Mouse (Mus musculus): ENCODE results near the gene Tcam1. TPM values are rescaled to one million over a fixed set of nuclear protein-coding genes. Genes with fewer than 3 reads are reported as not detected.

Gene Tcam1
- total RNA-seq, 2 experiments from 2014 or later = 0.08 TPM; not detected in 1

DNA sequence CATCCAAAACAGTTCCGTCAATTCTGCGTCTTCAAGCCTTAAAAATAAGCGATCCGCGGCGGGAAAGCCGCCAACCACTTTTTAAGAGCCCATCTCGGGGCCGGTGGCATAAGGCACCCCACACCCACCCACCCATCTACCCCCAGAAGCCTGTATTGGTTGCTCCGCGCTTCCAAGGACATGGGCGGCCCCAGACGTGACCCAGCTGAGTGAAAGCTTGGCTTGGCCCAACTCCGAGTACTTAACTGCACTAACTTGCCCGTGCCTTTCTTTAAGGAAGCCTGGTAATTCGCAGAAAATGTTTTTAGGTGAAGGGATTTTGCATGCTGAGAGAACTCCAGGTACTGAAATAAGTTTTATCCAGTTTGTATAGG, 3.2 kb upstream of the Tcam1 start:
- no peak for DNase-seq

DNA sequence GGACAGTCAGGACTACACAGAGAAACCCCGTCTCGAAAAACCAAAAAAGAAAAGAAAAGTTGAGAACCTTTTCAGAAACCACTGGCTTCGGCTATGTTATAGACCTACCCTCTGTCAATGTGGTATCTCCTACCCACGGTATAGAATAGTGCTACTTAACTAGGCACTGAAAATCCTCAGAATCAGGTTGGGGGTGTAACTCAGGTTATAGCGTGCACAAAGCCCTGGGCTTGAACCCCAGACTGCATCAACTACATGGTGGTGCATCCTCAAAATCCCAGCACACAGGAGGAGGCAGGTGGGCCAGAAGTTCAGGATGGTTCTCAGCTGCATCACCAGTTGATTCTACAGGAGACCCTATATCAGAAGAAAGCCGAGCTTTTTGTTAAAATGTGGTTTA, 2.7 kb upstream of the Tcam1 start:
- DNase-seq = no peak

DNA sequence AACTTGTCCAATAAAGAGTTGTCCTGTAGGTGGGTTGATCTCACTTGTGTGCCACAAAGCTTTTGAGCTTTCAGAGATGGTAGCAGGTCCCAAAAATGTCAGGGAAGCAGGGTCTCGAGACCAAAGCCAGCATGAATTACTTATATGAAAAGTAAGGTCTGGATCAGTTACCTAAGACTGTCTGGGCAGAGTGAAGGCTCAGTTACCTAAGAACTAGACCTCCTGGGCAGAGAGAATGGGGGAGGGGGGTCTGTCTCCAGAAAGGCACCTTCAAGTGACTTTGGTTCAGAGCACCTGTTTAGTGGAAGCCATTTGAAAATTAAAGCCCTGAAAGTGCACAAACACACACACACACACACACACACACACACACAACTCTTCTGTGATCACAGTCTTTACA, 2.1 kb upstream of the Tcam1 start:
- no peak for DNase-seq

DNA sequence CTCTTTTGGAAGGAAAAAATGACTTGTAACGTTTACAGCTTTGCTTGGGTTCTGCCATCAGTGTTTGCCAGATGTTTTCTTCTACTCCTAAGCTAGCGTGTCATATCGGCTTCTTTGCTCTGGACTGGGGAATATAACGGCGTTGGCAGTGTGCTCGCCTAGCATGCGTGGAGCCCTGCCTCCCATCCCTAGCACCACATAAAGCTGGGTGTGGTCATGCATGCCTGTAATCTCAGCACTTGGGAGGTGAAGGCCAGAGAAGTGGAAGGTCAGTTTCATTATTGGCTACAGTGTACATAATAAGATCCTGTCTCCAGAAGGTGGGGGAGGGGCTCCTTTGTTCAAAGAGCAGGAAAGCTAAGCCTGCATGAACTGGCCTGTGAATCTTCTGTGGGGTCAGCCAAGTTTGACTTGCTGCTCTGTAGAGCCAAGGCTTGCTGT, 1.5 kb upstream of the Tcam1 start:
- peak; percentile 56 for DNase-seq

DNA sequence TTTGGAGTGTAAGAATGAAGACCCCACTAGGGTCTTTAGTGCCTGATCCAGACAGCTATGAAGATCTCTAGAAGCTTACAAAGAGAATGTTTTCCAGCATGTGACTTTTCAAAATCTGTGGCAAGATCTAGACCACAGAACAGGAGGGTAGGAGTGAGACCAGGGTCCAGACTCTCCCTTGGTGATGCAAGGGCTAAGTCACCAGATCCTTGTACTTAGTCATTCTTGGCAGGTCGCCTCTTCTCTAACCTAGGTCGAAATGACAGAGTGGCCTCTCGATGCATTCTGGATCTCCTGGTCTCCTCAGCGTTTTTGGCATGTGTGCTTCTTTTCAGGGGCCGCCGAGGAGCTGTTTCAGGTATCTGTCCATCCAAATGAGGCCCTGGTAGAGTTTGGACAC, 6.0 kb downstream of the Tcam1 start:
- DNase-seq = no peak

- no peak for DNase-seq
Measured at GRCm38 (mm10) chr11:106283371-106283770, 6.9 kb downstream of the Tcam1 start.

GRCm38 (mm10) chr11:106284126-106284525, 7.7 kb downstream of the Tcam1 start:
- DNase-seq = no peak

GRCm38 (mm10) chr11:106286206-106286605, 9.7 kb downstream of the Tcam1 start:
- no peak for DNase-seq

DNA sequence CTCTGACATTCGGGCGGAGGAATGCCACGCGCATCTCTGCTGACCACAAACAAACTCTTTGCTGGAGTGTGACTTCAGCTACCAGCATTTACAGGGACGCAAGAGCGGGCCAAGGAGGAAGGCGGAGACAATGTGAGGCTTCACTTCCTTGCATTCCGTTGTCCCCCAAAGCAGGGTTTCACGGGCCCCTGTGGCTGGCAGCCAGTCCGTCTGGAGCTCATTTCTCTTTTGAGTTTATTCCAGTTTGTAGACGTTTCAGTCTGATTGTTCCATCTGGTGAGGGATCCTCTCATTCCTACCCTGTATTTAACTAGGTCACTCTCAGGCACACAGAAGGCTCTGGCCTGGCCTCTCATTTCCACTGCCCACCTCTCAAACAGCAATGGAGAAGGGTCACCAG, 10.5 kb downstream of the Tcam1 start:
- DNase-seq = no peak

- peak; percentile 66 for DNase-seq
Measured at GRCm38 (mm10) chr11:106289369-106289768, 12.9 kb downstream of the Tcam1 start.

GRCm38 (mm10) chr11:106290376-106290775, 13.9 kb downstream of the Tcam1 start:
- no peak for DNase-seq

DNA sequence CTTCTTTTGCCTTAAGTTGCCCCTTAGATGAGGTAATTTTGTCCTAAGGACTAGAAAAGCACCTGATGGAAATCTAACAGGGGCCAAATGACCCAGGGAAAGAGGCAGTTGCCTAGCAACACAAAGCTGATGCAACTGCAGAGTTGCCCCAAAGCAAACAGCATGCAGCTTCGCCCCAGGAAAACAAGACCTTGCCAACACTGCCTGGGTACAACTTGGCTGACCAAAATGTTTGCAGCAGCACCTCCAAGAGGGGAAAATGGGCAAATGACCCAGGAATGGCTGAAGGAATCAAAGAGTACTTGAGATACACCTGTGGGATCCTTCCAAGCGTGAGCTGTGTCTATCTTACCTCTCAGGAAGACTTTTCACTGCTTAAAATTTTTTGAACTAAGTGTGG, 15.4 kb downstream of the Tcam1 start:
- no peak for DNase-seq

DNA sequence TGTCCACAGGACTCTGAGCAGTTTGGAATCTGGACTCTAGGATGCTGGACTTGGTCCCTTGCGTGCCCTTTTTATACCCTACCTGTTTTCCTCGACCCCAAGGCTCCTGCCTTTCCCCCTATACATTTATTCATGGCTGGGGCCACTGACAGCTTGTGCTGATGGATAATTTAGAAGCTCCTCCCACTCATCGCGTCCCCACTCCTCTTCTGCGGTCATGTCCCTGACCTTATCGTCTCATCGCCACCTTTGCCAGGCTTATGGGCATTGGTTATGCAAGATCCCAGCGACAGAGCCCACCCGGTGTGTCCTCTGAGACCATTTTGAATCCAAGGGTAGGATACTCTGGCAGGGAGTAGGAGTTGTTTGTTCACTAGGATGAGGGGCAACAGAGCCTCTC, 25.3 kb downstream of the Tcam1 start, which contains the start of gene Gh:
TSS of gene Gh (minus strand) at position 101 of the 400 bp plus-strand sequence.
- DNase-seq = no peak

DNA sequence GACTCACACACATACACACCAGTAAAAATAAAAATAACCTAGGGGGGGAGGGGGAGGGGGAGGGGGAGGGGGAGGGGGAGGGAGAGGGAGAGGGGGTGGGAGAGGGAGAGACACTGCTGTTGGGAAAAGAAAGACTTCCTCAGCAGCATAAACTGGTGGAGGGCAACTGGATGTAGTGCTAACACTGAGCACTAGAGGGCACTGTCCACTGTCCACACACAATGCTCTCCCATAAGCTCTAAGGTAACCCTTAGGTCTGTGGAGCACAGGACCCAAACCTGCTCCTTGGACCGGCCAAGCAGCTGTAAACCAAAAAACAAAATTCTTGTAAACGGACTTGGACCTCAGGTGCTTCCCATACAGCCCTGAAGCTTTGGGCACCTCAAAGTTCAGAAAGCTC, 26.2 kb downstream of the Tcam1 start:
- DNase-seq = no peak

DNA sequence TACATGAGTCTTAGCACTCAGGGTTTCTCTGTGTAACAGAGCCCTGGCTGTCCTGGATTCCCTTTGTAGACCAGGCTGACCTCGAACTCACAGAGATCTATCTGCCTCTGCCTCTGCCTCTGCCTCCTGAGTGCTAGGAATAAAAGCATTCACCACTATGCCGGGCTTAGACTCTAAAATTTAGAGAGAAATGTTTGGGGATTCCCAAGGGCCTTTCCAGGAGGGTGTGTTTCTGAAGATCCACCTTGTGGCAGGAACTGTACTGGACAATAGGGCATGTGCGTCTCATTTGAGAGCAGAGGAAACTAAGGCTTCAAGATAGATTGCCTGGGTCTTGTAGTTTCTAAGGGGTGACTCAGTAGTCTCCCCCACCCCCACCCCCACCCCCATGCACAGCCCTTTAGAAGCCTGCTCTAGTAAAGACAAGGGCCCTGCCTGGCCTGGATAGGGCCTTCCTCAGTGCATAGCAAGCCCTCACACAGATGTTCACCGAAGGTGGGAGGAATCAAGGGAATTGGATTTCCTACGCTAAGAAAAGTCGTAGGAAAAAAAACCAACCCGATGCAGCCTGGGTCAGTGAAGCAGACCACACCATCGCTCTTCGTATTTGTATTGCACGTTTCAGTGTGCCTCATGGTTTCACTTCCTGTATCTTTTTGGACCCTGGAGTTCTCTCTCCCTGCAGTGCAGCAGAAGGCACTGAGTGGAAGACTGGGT, 29.0 kb downstream of the Tcam1 start:
- DNase-seq = no peak

- DNase-seq = no peak
Measured at GRCm38 (mm10) chr11:106306065-106306385, 29.6 kb downstream of the Tcam1 start.

DNA sequence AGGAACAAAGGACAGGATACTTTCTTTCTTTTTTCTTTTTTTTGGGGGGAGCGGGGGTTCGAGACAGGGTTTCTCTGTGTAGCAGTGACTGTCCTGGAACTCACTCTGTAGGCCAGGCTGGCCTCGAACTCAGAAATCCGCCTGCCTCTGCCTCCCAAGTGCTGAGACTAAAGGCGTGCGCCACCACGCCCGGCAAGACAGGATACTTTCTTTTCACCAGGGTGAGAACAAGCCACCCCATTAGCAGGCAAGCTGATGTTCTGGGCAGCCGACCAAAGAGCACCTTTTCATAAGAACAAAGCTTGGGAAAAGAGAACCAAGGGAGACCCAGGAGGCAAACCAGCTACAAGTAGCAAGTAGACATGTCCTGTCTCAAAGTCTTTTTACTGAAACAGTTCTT, 30.3 kb downstream of the Tcam1 start:
- DNase-seq = no peak

DNA sequence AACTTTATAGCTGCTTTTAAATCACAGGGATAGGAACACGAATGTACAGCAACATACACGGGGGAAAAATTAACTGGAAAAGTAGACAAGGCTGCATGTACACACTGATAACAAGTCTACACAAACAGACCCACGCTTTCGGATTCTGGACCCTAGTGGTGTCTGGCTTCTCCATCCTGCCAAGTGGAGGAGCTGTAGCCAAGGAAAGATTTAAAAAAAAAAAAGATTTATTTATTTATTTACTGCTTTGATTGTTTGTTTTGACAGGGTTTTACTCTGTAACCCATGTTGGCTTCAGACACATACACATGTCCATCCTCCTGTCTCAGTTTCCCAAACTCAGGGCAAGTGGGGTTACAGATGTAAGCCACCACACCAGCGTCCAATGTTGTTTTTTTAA, 31.0 kb downstream of the Tcam1 start:
- no peak for DNase-seq

GRCm38 (mm10) chr11:106308162-106308561, 31.7 kb downstream of the Tcam1 start:
- DNase-seq = no peak

DNA sequence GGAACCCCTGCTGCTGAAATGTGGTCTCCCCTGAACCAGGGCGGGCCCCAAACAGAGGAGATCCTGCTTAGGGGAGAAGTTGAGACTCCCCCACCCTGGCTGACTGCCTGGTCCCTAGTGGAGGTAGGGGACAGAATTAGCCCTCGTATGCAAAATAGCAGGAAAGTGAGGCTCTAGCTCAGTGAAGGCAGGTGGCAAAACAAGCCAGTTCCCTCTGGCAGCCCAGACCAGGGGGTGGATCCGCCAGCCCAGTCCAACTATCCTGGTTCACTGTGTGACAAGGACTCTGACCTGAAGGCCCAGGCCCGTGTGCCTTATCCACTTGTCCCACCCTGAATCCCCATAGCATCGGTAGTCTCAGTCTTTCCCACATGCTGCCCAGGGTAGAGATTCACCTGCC, 33.7 kb downstream of the Tcam1 start:
- DNase-seq = no peak

DNA sequence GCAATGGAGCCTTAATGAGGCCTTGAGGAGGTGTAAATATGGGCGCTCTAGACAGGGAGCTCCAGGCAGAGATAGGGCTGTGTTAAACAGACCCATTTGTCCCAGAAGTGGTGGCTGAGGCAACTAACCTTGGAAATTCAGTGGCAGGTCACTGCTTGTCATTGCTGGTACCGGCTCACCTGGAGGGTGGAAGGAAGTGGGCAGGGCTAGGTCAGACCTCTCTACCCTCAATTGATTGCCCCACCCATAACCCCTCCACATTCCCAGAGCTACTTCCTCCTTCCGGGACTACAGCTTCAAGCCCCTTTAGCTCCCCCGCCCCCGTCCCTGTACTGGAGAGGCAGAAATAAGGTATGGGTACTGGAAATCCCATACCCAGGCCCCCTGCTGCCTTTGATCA, 37.1 kb downstream of the Tcam1 start:
- DNase-seq = no peak

- DNase-seq = no peak
Measured at GRCm38 (mm10) chr11:106314333-106314812, 37.9 kb downstream of the Tcam1 start, which contains the start of gene Cd79b. Cd79b (minus strand) TSS chr11:106314762.

- no peak for DNase-seq
Measured at GRCm38 (mm10) chr11:106316416-106316815, 39.9 kb downstream of the Tcam1 start.

- DNase-seq = no peak
Measured at GRCm38 (mm10) chr11:106317801-106318200, 41.3 kb downstream of the Tcam1 start.
